Mouse (Mus musculus) frontal cortex, adult 2 months (tissue): ENCODE measurements around the gene Gm7138. TPM values are rescaled to one million over a fixed set of nuclear protein-coding genes. Genes with fewer than 3 reads are reported as not detected.
"Not testable (repeated sequence)": the region's sequence is repeated elsewhere in the genome, so short reads cannot be mapped to it uniquely, and the experiment has no call there.

ENCODE experiments used
- DNase-seq, 2 experiments: peaks; one replicate each; pipeline ENCODE4 v3.0.0; 2022; ENCODE audit warnings: low spot score in 1 of 2; ENCODE audit errors: extremely low spot score in 1 of 2
- polyA plus RNA-seq: library from polyadenylated mRNA; depleted of rRNA; stranded (reverse); fragments of >200 nt; gene quantifications from 2 replicates; pipeline ENCODE4 v1.2.3, GENCODE M21; 2012; rRNA removed

Gene Gm7138
- polyA plus RNA-seq, 1 experiment = not detected

- DNase-seq = not testable (repeated sequence)
Observed at GRCm38 (mm10) chr10:77751254-77751653, 25.5 kb downstream of the Gm7138 start, which contains the start of gene Gm9736. Gene Gm9736 (minus strand): TSS chr10:77751354.

GRCm38 (mm10) chr10:77750686-77751085 lies 26.1 kb downstream of the Gm7138 start:
- DNase-seq = not testable (repeated sequence)

GRCm38 (mm10) chr10:77741924-77742688 lies 34.6 kb downstream of the Gm7138 start, which contains the start of gene Gm18596:
Gene Gm18596 (minus strand): TSS chr10:77742638.
- not testable (repeated sequence) for DNase-seq

- DNase-seq = no peak
Observed at GRCm38 (mm10) chr10:77738929-77739328, 37.8 kb downstream of the Gm7138 start.

GRCm38 (mm10) chr10:77735928-77736327 lies 40.8 kb downstream of the Gm7138 start:
- no peak for DNase-seq

- no peak for DNase-seq
Observed at GRCm38 (mm10) chr10:77729241-77729640, 47.5 kb downstream of the Gm7138 start.

GRCm38 (mm10) chr10:77728280-77728679 lies 48.5 kb downstream of the Gm7138 start:
- peak in 1 of 2 experiments; percentile 8 for DNase-seq

Other genes starting within 250 kb of the Gm7138 start
- 4.5 and 6.8 TPM in 2 replicates for gene Itgb2, start 246.7 kb downstream of the Gm7138 start, polyA plus RNA-seq
- gene Pttg1ip, start 195.2 kb downstream of the Gm7138 start, polyA plus RNA-seq = 125 and 132 TPM in 2 replicates
- gene Sumo3, start 170.8 kb downstream of the Gm7138 start, polyA plus RNA-seq = 358 and 364 TPM in 2 replicates
- gene Gm49325, start 170.7 kb downstream of the Gm7138 start, polyA plus RNA-seq = 15.9 and 23.0 TPM in 2 replicates
- 47.9 and 51.8 TPM in 2 replicates for gene Ube2g2, start 154.7 kb downstream of the Gm7138 start, polyA plus RNA-seq
- 0.04 TPM in 1 of 2 replicates, not detected in the other for gene Tspear, start 90.4 kb downstream of the Gm7138 start, polyA plus RNA-seq
- not detected in 2 replicates for gene Gm19402, start 86.2 kb downstream of the Gm7138 start, polyA plus RNA-seq
- gene Gm9508, start 79.7 kb downstream of the Gm7138 start, polyA plus RNA-seq = not detected in 2 replicates
- gene Gm10272, start 70.3 kb downstream of the Gm7138 start, polyA plus RNA-seq = not detected in 2 replicates
- gene Gm10024, start 65.5 kb downstream of the Gm7138 start, polyA plus RNA-seq = not detected in 2 replicates
- gene Gm10142, start 61.1 kb downstream of the Gm7138 start, polyA plus RNA-seq = not detected in 2 replicates
- not detected in 2 replicates for gene Krtap12-1, start 56.3 kb downstream of the Gm7138 start, polyA plus RNA-seq
- gene Gm10100, start 50.5 kb downstream of the Gm7138 start, polyA plus RNA-seq = not detected in 2 replicates
- not detected in 2 replicates for gene Gm18596, start 34.3 kb downstream of the Gm7138 start, polyA plus RNA-seq
- gene Gm9736, start 25.6 kb downstream of the Gm7138 start, polyA plus RNA-seq = not detected in 2 replicates
- not detected in 2 replicates for gene Gm3233, start 17.3 kb downstream of the Gm7138 start, polyA plus RNA-seq
- not detected in 2 replicates for gene Gm3238, start 5.6 kb downstream of the Gm7138 start, polyA plus RNA-seq
- gene Gm3250, start 5.6 kb upstream of the Gm7138 start, polyA plus RNA-seq = not detected in 2 replicates
- gene Gm7137, start 11.3 kb upstream of the Gm7138 start, polyA plus RNA-seq = not detected in 2 replicates
- not detected in 2 replicates for gene Gm9639, start 18.1 kb upstream of the Gm7138 start, polyA plus RNA-seq
- gene Gm19668, start 22.2 kb upstream of the Gm7138 start, polyA plus RNA-seq = not detected in 2 replicates
- gene Gm9507, start 34.9 kb upstream of the Gm7138 start, polyA plus RNA-seq = not detected in 2 replicates
- not detected in 2 replicates for gene Gm2696, start 37.7 kb upstream of the Gm7138 start, polyA plus RNA-seq
- not detected in 2 replicates for gene Krtap10-4, start 50.2 kb upstream of the Gm7138 start, polyA plus RNA-seq
- gene Krtap10-10, start 59.0 kb upstream of the Gm7138 start, polyA plus RNA-seq = not detected in 2 replicates
- not detected in 2 replicates for gene Gm36176, start 69.9 kb upstream of the Gm7138 start, polyA plus RNA-seq
- gene Gm10318, start 75.9 kb upstream of the Gm7138 start, polyA plus RNA-seq = not detected in 2 replicates
- gene Gm3285, start 85.0 kb upstream of the Gm7138 start, polyA plus RNA-seq = not detected in 2 replicates
- 5.6 and 6.3 TPM in 2 replicates for gene Lrrc3, start 125.6 kb upstream of the Gm7138 start, polyA plus RNA-seq
- 22.5 and 28.3 TPM in 2 replicates for gene Trpm2, start 193.6 kb upstream of the Gm7138 start, polyA plus RNA-seq
- 66.6 and 82.8 TPM in 2 replicates for gene 1810043G02Rik, start 201.6 kb upstream of the Gm7138 start, polyA plus RNA-seq
- 164 and 180 TPM in 2 replicates for gene Pfkl, start 233.1 kb upstream of the Gm7138 start, polyA plus RNA-seq